Mouse (Mus musculus): ENCODE data around the gene Tmod1. TPM values are rescaled to one million over a fixed set of nuclear protein-coding genes. Genes with fewer than 3 reads are reported as not detected.
A peak's percentile ranks its signal among the peaks of the same experiment; 100 is the strongest.

Tmod1 gene
- polyA plus RNA-seq, 1 experiment, result 5.2 TPM

DNA sequence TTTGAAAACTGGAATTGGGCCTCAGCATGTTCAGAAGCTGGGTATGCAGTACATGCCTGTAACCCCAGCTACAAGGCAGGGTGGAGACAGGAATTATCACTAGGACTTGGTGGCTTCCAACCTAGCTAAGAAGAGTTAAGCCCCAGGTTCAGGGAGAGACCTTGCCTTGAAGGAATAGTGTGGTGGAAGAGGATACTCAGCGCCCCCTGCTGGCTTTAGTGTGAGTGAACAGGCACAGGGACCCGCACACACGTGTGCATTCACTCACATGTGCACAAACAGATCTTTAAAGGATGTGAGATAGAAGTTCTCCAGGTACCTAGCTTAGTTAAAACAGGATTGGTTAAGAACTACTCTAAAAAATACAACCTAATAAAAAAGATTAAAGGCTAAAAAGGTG lies 105.6 kb downstream of the Tmod1 start:
- no peaks in the 10 kb centered on the region for H3K27me3 ChIP-seq (ENCODE audit: control insufficient read depth, insufficient read depth, low read length)
- no peak for DNase-seq (ENCODE audit: low read depth in 1 of 2, low spot score in 2 of 2)
- TF ChIP-seq CTCF (IDR thresholded peaks at IDR 0.05; ENCODE audit: extremely low read depth, insufficient read depth, insufficient read length, insufficient replicate concordance), result peak; percentile 3; the same call in 1 of the 2 replicates
- TF ChIP-seq POLR2A (IDR thresholded peaks at IDR 0.05; ENCODE audit: low read depth, low read length), result no peak
- no peak overlapping the region for H3K27ac ChIP-seq (ENCODE audit: insufficient read depth, low read length)
- peaks cover 16% of the 10 kb centered on the region for H3K36me3 ChIP-seq (ENCODE audit: control insufficient read depth, insufficient read depth, low read length)
- H3K4me1 ChIP-seq (ENCODE audit: control insufficient read depth, insufficient read depth, insufficient read length), result peaks cover 5% of the 10 kb centered on the region; the same call in 1 of the 2 replicates
- no peak overlapping the region for H3K4me3 ChIP-seq (ENCODE audit: extremely low read depth, insufficient read depth, insufficient read length)
- WGBS, result 80% methylated on average over 3 of the region's 3 CpGs

DNA sequence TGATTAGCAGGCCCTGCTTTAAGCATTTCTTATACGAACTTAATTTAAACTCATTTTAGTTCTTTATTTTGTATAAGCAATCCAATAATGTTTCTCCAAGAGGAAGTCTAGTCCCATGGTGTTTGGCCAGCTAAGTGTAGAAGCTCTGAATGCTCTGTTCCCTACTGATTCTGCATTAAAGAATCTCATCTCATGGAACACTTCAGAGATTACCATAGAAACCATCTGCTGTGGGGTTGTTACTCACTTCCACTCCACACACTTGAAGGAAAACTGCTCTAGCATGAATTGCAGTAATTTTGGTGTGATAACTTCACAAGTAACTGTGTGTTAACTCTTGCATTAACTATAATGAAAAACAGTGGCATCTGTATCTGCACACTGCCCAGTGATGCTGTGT lies 108.1 kb downstream of the Tmod1 start:
- no peak overlapping the region for H3K27ac ChIP-seq (ENCODE audit: insufficient read depth, low read length)
- no peak for DNase-seq (ENCODE audit: low read depth in 1 of 2, low spot score in 2 of 2)
- 97% methylated on average over 1 of the region's 1 CpGs for WGBS
- peaks cover 28% of the 10 kb centered on the region for H3K36me3 ChIP-seq (ENCODE audit: control insufficient read depth, insufficient read depth, low read length)
- H3K4me1 ChIP-seq (ENCODE audit: control insufficient read depth, insufficient read depth, insufficient read length), result no peaks in the 10 kb centered on the region
- H3K4me3 ChIP-seq (ENCODE audit: extremely low read depth, insufficient read depth, insufficient read length), result no peak overlapping the region
- H3K27me3 ChIP-seq (ENCODE audit: control insufficient read depth, insufficient read depth, low read length), result no peaks in the 10 kb centered on the region
- TF ChIP-seq CTCF (IDR thresholded peaks at IDR 0.05; ENCODE audit: extremely low read depth, insufficient read depth, insufficient read length, insufficient replicate concordance) (no peak), POLR2A (IDR thresholded peaks at IDR 0.05; ENCODE audit: low read depth, low read length) (no peak)

- no peaks in the 10 kb centered on the region for H3K4me1 ChIP-seq (ENCODE audit: control insufficient read depth, insufficient read depth, insufficient read length)
- H3K27ac ChIP-seq (ENCODE audit: insufficient read depth, low read length), result no peak overlapping the region; the same call in 1 of the 2 replicates
- 78% methylated on average over 12 of the region's 12 CpGs for WGBS
- no peaks in the 10 kb centered on the region for H3K27me3 ChIP-seq (ENCODE audit: control insufficient read depth, insufficient read depth, low read length)
- DNase-seq (ENCODE audit: low read depth in 1 of 2, low spot score in 2 of 2), result peak in 1 of 2 experiments; percentile 28
- peaks cover 49% of the 10 kb centered on the region for H3K36me3 ChIP-seq (ENCODE audit: control insufficient read depth, insufficient read depth, low read length)
- no peak for TF ChIP-seq POLR2A (IDR thresholded peaks at IDR 0.05; ENCODE audit: low read depth, low read length)
- no peak for TF ChIP-seq CTCF (IDR thresholded peaks at IDR 0.05; ENCODE audit: extremely low read depth, insufficient read depth, insufficient read length, insufficient replicate concordance)
- no peak overlapping the region for H3K4me3 ChIP-seq (ENCODE audit: extremely low read depth, insufficient read depth, insufficient read length)
Measured at GRCm38 (mm10) chr4:46151903-46152544, 113.3 kb downstream of the Tmod1 start.

DNA sequence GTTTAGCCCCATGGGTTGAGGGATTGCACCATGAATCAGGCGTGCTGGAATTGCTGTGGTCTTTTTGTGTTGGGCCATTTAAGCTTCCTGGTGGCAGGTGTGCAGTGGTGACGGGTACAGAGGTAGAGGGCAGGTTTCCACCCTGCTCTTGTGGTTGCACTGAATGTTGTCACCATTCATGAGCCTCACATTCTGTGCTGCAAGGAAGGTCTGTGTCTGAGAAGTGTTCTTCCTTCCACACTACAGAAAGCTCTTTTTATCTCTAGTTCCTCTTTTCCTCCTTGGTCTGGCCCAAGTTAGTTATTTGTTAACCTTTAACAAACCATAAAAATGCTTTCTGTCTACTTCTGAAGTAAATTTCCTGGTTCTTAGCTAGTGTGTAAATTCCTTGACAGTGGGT lies 125.3 kb downstream of the Tmod1 start:
- no peaks in the 10 kb centered on the region for H3K4me1 ChIP-seq (ENCODE audit: control insufficient read depth, insufficient read depth, insufficient read length)
- H3K27me3 ChIP-seq (ENCODE audit: control insufficient read depth, insufficient read depth, low read length), result no peaks in the 10 kb centered on the region
- TF ChIP-seq POLR2A (IDR thresholded peaks at IDR 0.05; ENCODE audit: low read depth, low read length) (no peak), CTCF (IDR thresholded peaks at IDR 0.05; ENCODE audit: extremely low read depth, insufficient read depth, insufficient read length, insufficient replicate concordance) (no peak)
- no peak for DNase-seq (ENCODE audit: low read depth in 1 of 2, low spot score in 2 of 2)
- H3K36me3 ChIP-seq (ENCODE audit: control insufficient read depth, insufficient read depth, low read length), result peaks cover 46% of the 10 kb centered on the region
- WGBS, result 46% methylated on average over 2 of the region's 2 CpGs
- H3K4me3 ChIP-seq (ENCODE audit: extremely low read depth, insufficient read depth, insufficient read length), result no peak overlapping the region
- H3K27ac ChIP-seq (ENCODE audit: insufficient read depth, low read length), result no peak overlapping the region

Other genes starting within 250 kb of the Tmod1 start
- gene Aldh1b1, start 239.9 kb upstream of the Tmod1 start, polyA plus RNA-seq (2012; rRNA removed), result 4.1 and 5.5 TPM in 2 replicates
- 0.05 TPM in 1 of 2 replicates, not detected in the other for gene Igfbpl1, start 212.0 kb upstream of the Tmod1 start, polyA plus RNA-seq (2012; rRNA removed)
- 4.8 and 6.6 TPM in 2 replicates for gene Stra6l, start 190.3 kb upstream of the Tmod1 start, polyA plus RNA-seq (2012; rRNA removed)
- 0.04 TPM in 1 of 2 replicates, not detected in the other for gene Ccdc180, start 148.6 kb upstream of the Tmod1 start, polyA plus RNA-seq (2012; rRNA removed)
- gene Tdrd7, start 73.6 kb upstream of the Tmod1 start, polyA plus RNA-seq (2012; rRNA removed), result 5.1 and 5.2 TPM in 2 replicates
- gene Ncbp1, start 99.7 kb downstream of the Tmod1 start, polyA plus RNA-seq (2012; rRNA removed), result 16.2 and 17.0 TPM in 2 replicates
- gene Tstd2, start 99.8 kb downstream of the Tmod1 start, polyA plus RNA-seq (2012; rRNA removed), result 8.9 and 12.1 TPM in 2 replicates
- gene Xpa, start 157.4 kb downstream of the Tmod1 start, polyA plus RNA-seq (2012; rRNA removed), result 10.5 and 27.5 TPM in 2 replicates

All from spleen, adult 2 months (tissue).